ENCODE assay signal across 9 mouse cellular contexts in the genomic region with DNA sequence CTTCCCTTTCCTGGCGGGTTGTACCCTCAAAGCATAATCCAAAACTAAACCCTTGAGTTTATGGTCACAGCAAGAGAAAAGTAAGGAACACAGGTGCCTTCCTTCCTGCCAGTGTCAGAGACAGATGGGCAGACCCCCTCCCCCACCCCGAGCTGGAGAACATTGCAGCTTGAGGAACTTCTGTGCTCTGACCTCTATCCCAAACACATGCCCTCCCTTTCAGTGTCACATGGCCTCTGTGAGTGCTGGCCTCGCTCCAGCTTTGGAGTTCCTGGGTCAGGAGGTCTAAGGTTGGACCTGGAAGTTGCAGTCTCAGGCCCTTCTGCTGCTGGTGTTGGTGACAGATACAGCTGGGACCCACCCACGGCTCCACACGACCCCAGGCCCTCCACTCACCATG. TPM values are rescaled to one million over a fixed set of nuclear protein-coding genes. Genes with fewer than 3 reads are reported as not detected.
DNase-seq lines count a peak whose midpoint lies in the region; ATAC-seq and TF ChIP-seq lines count a peak whose summit lies in the region.
"Had no signal": no experiment of that assay in that cellular context is flagged by ENCODE, and none has a peak within 500 bp of the region (broad histone marks: within the 10 kb centered on the region; RNA-seq: fewer than 3 reads in every experiment).

No protein-coding gene starts in this region.

- H3K4me1 ChIP-seq in bone marrow, adult 2 months (ENCODE audit: control insufficient read depth, insufficient read depth, low read length) = peaks cover 17% of the 10 kb centered on the region
- 0 out of 2 replicates have a peak, but pooled peaks cover 5% of the 10 kb centered on the region for H3K4me1 ChIP-seq in kidney, postnatal 0 days (replicated peaks; ENCODE audit: insufficient read depth, low read length)

- peak; percentile 51; the same call in 1 of the 2 replicates for ATAC-seq in kidney, postnatal 0 days (replicated peaks; ENCODE audit: low FRiP score, low read depth)
- ATAC-seq in megakaryocyte, adult 5-6 weeks (ENCODE audit: poor library complexity, severe bottlenecking) = peak; percentile 19; the same call in 1 of the 2 replicates

- no peaks in the 10 kb centered on the region; the same call in 1 of the 2 replicates for H3K36me3 ChIP-seq in kidney, postnatal 0 days (ENCODE audit: insufficient read depth, low read length)
- H3K36me3 ChIP-seq: limb, embryonic 15.5 days had no signal

- intact Hi-C loops in heart, postnatal 25 days (cut with DNase I) = no loop called here

- peak overlapping the region; percentile 43 for H3K27ac ChIP-seq in bone marrow, adult 2 months (ENCODE audit: control insufficient read depth, insufficient read depth, low read depth, low read length, poor library complexity)
- no peak overlapping the region; the same call in 1 of the 2 replicates for H3K27ac ChIP-seq in kidney, postnatal 0 days
- H3K27ac ChIP-seq: limb, embryonic 15.5 days had no signal

- DNase-seq in heart, adult 8-10 months (ENCODE audit: low spot score) = peak; percentile 28
- no peak for DNase-seq in heart, postnatal 25 days (ENCODE audit: low spot score)
- no peak for DNase-seq in kidney, postnatal 0 days (ENCODE audit: low spot score)
- no peak for DNase-seq in layer of hippocampus, postnatal 36 days
- no peak for DNase-seq in frontal cortex, postnatal 36 days (ENCODE audit: low spot score in 2 of 2)
- DNase-seq in right cerebral cortex, postnatal 4 days = no peak

- H3K9me3 ChIP-seq in kidney, postnatal 0 days (replicated peaks; ENCODE audit: low read length) = no peaks in the 10 kb centered on the region
- H3K9me3 ChIP-seq: limb, embryonic 15.5 days had no signal

- no peak for TF ChIP-seq CTCF in bone marrow, adult 2 months (IDR thresholded peaks at IDR 0.05; ENCODE audit: control insufficient read depth, insufficient read depth, low read length)
- TF ChIP-seq CTCF in kidney, postnatal 0 days (IDR thresholded peaks at IDR 0.05; ENCODE audit: low read depth) = no peak

- no peak overlapping the region for H3K4me3 ChIP-seq in bone marrow, adult 2 months (replicated peaks; ENCODE audit: control insufficient read depth, low read depth, low read length)
- H3K4me3 ChIP-seq in kidney, postnatal 0 days (replicated peaks; ENCODE audit: low read depth, low read length) = no peak overlapping the region
- H3K4me3 ChIP-seq: limb, embryonic 15.5 days had no signal

- WGBS in bone marrow, adult 2 months = 17% methylated on average over 5 of the region's 5 CpGs
- WGBS in kidney, postnatal 0 days = 43% methylated on average over 5 of the region's 5 CpGs

- H3K27me3 ChIP-seq in kidney, postnatal 0 days (ENCODE audit: insufficient read depth, low read length) = no peaks in the 10 kb centered on the region
- H3K27me3 ChIP-seq: limb, embryonic 15.5 days had no signal

- TF ChIP-seq POLR2A in bone marrow, adult 2 months (IDR thresholded peaks at IDR 0.05; ENCODE audit: borderline replicate concordance, control insufficient read depth, low read depth, low read length) = no peak

- no peak overlapping the region for H3K4me2 ChIP-seq in kidney, postnatal 0 days (ENCODE audit: low read length)
- H3K4me2 ChIP-seq: limb, embryonic 15.5 days had no signal

- H3K9ac ChIP-seq in kidney, postnatal 0 days (ENCODE audit: low read depth, low read length) = no peak overlapping the region
- H3K9ac ChIP-seq: limb, embryonic 15.5 days had no signal

RNA-seq across cellular contexts. Expression of gene Kif23, which starts 14.2 kb away (rescaled TPM):
- total RNA-seq in heart, adult 8-10 months (2022) = 1 to 10 TPM in 3 of 4 experiments, under 1 TPM in 1; 0.56 to 2.3 (median 1.4) TPM
- 1 to 10 TPM; 3.5 to 3.7 TPM for total RNA-seq in heart, postnatal 25 days (2021)
- polyA plus RNA-seq in bone marrow, adult 2 months (2011; ENCODE audit: insufficient read depth, insufficient read length, low replicate concordance, missing spikeins) = 70.7 and 90.6 TPM in 2 replicates
- 40.1 and 51.2 TPM in 2 replicates for polyA plus RNA-seq in kidney, postnatal 0 days (2015; fragmentation: Nextera tagmentation; extraction: Ambion mirVana)
- total RNA-seq in megakaryocyte, adult 5-6 weeks (2015) = 160 and 172 TPM in 2 replicates
- total RNA-seq in megakaryocyte, adult 5-6 weeks (2017) = 309 and 311 TPM in 2 replicates
- total RNA-seq in layer of hippocampus, postnatal 36 days (2021) = 1 to 10 TPM; 1.2 to 2.3 TPM

RNA-seq across cellular contexts. Expression of gene Rplp1, which starts 46.4 kb away (rescaled TPM):
- 1,000 to 10,000 TPM; 1,398 to 1,706 (median 1,515) TPM for total RNA-seq in heart, adult 8-10 months (2022)
- total RNA-seq in heart, postnatal 25 days (2021) = 1,000 to 10,000 TPM; 1,445 to 1,467 TPM
- polyA plus RNA-seq in bone marrow, adult 2 months (2011; ENCODE audit: insufficient read depth, insufficient read length, low replicate concordance, missing spikeins) = 4,657 and 4,712 TPM in 2 replicates
- 1,461 and 1,709 TPM in 2 replicates for polyA plus RNA-seq in kidney, postnatal 0 days (2015; fragmentation: Nextera tagmentation; extraction: Ambion mirVana)
- 1,617 and 1,884 TPM in 2 replicates for total RNA-seq in megakaryocyte, adult 5-6 weeks (2015)
- 3,108 and 3,204 TPM in 2 replicates for total RNA-seq in megakaryocyte, adult 5-6 weeks (2017)
- total RNA-seq in layer of hippocampus, postnatal 36 days (2021) = 1,000 to 10,000 TPM; 1,474 to 1,494 TPM

Comparison
In these comparisons a context has a peak if more than half of its experiments do, and no peak if none do; other contexts are left out.
1. RNA of gene Kif23, which starts 14.2 kb away (total RNA-seq): 160 to 311 TPM in megakaryocyte, adult 5-6 weeks; 3.5 to 3.7 TPM in heart, postnatal 25 days, 1.2 to 2.3 TPM in layer of hippocampus, postnatal 36 days and 0.56 to 2.3 TPM in heart, adult 8-10 months; every median in the first group is over 10 times any median in the second.